Mouse (Mus musculus) midbrain, embryonic 11.5 days (tissue): ENCODE data around the gene Ulk1. TPM values are rescaled to one million over a fixed set of nuclear protein-coding genes. Genes with fewer than 3 reads are reported as not detected.
A peak's percentile ranks its signal among the peaks of the same experiment; 100 is the strongest.

ENCODE experiments used
- ATAC-seq: fragments of 200-750 bp; cut with Nextera tagmentation; 2 replicates; pipeline ENCODE4 v1.8.0; 2017; ENCODE audit warnings: moderate TSS enrichment, moderate library complexity; ENCODE audit not compliant: low FRiP score
- DNase-seq: peaks from one replicate; pipeline ENCODE4 v3.0.0; 2015; ENCODE audit warnings: low spot score; ENCODE audit errors: missing footprints
- H3K27ac ChIP-seq: fragments of 300-500 bp; sonication (generic); 2 replicates; pipeline ENCODE4 v1.5.1; 2014; ENCODE audit warnings: low read depth, low read length
- H3K27me3 ChIP-seq: fragments of 300-500 bp; sonication (generic); 2 replicates; pipeline ENCODE4 v1.6.1; 2014; ENCODE audit warnings: mild to moderate bottlenecking, low read length, moderate library complexity, mixed read lengths; ENCODE audit not compliant: control insufficient read depth, insufficient read depth
- H3K36me3 ChIP-seq: fragments of 300-500 bp; sonication (generic); 2 replicates; pipeline ENCODE4 v1.6.1; 2014; ENCODE audit warnings: mild to moderate bottlenecking, low read length, moderate library complexity, mixed read lengths; ENCODE audit not compliant: control insufficient read depth, insufficient read depth
- H3K4me1 ChIP-seq: fragments of 300-500 bp; sonication (generic); 2 replicates; pipeline ENCODE4 v1.6.1; 2014; ENCODE audit warnings: low read length; ENCODE audit not compliant: control insufficient read depth, insufficient read depth
- H3K4me2 ChIP-seq: fragments of 300-500 bp; sonication (generic); 2 replicates; pipeline ENCODE4 v1.6.1; 2014; ENCODE audit warnings: mild to moderate bottlenecking, moderate library complexity
- H3K4me3 ChIP-seq: fragments of 300-500 bp; sonication (generic); 2 replicates; pipeline ENCODE4 v1.5.1; 2014; ENCODE audit warnings: low read depth, low read length
- H3K9ac ChIP-seq: fragments of 300-500 bp; sonication (generic); 2 replicates; pipeline ENCODE4 v1.6.1; 2014; ENCODE audit warnings: low read length
- H3K9me3 ChIP-seq: fragments of 300-500 bp; sonication (generic); 2 replicates; pipeline ENCODE4 v1.6.1; 2016; ENCODE audit warnings: low read length; ENCODE audit not compliant: control insufficient read depth
- WGBS: fragments of 180-500 bp; shearing (Covaris S2); extraction: QIAGEN DNeasy Blood & Tissue Kit; methylation state at CpG from one replicate; pipeline ENCODE4 v1.1.7; 2014; 5-methylcytosine and 5-hydroxymethylcytosine counted together
- polyA plus RNA-seq: library from polyadenylated mRNA; unstranded; fragments of >200 nt; fragmentation: Nextera tagmentation; extraction: Ambion mirVana; gene quantifications from 2 replicates; pipeline ENCODE4 v1.2.1, GENCODE M21; 2014

Ulk1 gene
- polyA plus RNA-seq, 1 experiment from 2014 or later = 36.1 TPM

- ATAC-seq (peak; percentile 70), DNase-seq (no peak)
- Histone ChIP-seq H3K9ac (no peak overlapping the region), H3K27ac (no peak overlapping the region), H3K9me3 (no peaks in the 10 kb centered on the region), H3K4me3 (no peak overlapping the region), H3K36me3 (peaks cover 64% of the 10 kb centered on the region), H3K4me2 (no peak overlapping the region), H3K4me1 (no peaks in the 10 kb centered on the region), H3K27me3 (no peaks in the 10 kb centered on the region)
- WGBS = 62% methylated on average over 5 of the region's 5 CpGs
These were observed 21.2 kb downstream of the Ulk1 start for GRCm38 (mm10) chr5:110788684-110789083.

GRCm38 (mm10) chr5:110786081-110786835, 23.6 kb downstream of the Ulk1 start:
- no peak overlapping the region for H3K4me3 ChIP-seq
- H3K36me3 ChIP-seq = peaks cover 45% of the 10 kb centered on the region
- WGBS = 83% methylated on average over 11 of the region's 11 CpGs
- no peak overlapping the region for H3K4me2 ChIP-seq
- ATAC-seq (no peak), DNase-seq (no peak)
- H3K4me1 ChIP-seq = no peaks in the 10 kb centered on the region
- no peak overlapping the region for H3K27ac ChIP-seq
- no peak overlapping the region for H3K9ac ChIP-seq
- no peaks in the 10 kb centered on the region for H3K27me3 ChIP-seq
- no peaks in the 10 kb centered on the region for H3K9me3 ChIP-seq

- Histone ChIP-seq H3K27me3 (no peaks in the 10 kb centered on the region), H3K4me3 (no peak overlapping the region), H3K9ac (no peak overlapping the region), H3K9me3 (no peaks in the 10 kb centered on the region), H3K4me2 (no peak overlapping the region), H3K4me1 (peaks cover 10% of the 10 kb centered on the region), H3K27ac (no peak overlapping the region), H3K36me3 (peaks cover 25% of the 10 kb centered on the region)
- 82% methylated on average over 8 of the region's 8 CpGs for WGBS
- DNase-seq (no peak), ATAC-seq (no peak)
These were observed 26.7 kb downstream of the Ulk1 start for GRCm38 (mm10) chr5:110783150-110783549.

- WGBS = 80% methylated on average over 7 of the region's 7 CpGs
- Histone ChIP-seq H3K4me2 (no peak overlapping the region), H3K27me3 (no peaks in the 10 kb centered on the region), H3K4me3 (no peak overlapping the region), H3K4me1 (peaks cover 10% of the 10 kb centered on the region), H3K9ac (no peak overlapping the region), H3K9me3 (no peaks in the 10 kb centered on the region), H3K27ac (no peak overlapping the region), H3K36me3 (peaks cover 12% of the 10 kb centered on the region)
- ATAC-seq = no peak
- DNase-seq = no peak
These were observed 28.2 kb downstream of the Ulk1 start for GRCm38 (mm10) chr5:110781529-110782238.

- Histone ChIP-seq H3K27ac (no peak overlapping the region), H3K9me3 (no peaks in the 10 kb centered on the region), H3K36me3 (peaks cover 9% of the 10 kb centered on the region), H3K4me3 (peak overlapping the region; percentile 65), H3K9ac (peak overlapping the region; percentile 69), H3K4me1 (peaks cover 10% of the 10 kb centered on the region), H3K27me3 (no peaks in the 10 kb centered on the region), H3K4me2 (peak overlapping the region; percentile 95)
- ATAC-seq (peak; percentile 22), DNase-seq (no peak)
- 59% methylated on average over 10 of the region's 10 CpGs for WGBS
These were observed 29.0 kb downstream of the Ulk1 start for GRCm38 (mm10) chr5:110780761-110781528.

GRCm38 (mm10) chr5:110779998-110780760, 29.7 kb downstream of the Ulk1 start, which contains the start of gene Pus1:
Gene Pus1, minus strand, starts transcription at chr5:110780659.
- DNase-seq (peak; percentile 96), ATAC-seq (peak; percentile 87)
- peaks cover 5% of the 10 kb centered on the region for H3K36me3 ChIP-seq
- WGBS = under 1% methylated on average over 57 of the region's 57 CpGs
- H3K4me2 ChIP-seq = peak within 1 kb of the TSS; percentile 95
- peak within 1 kb of the TSS; percentile 65 for H3K4me3 ChIP-seq
- H3K9me3 ChIP-seq = no peaks in the 10 kb centered on the region
- H3K4me1 ChIP-seq = peaks cover 10% of the 10 kb centered on the region
- H3K27ac ChIP-seq = no peak within 1 kb of the TSS
- H3K27me3 ChIP-seq = no peaks in the 10 kb centered on the region
- peak within 1 kb of the TSS; percentile 69 for H3K9ac ChIP-seq

- DNase-seq (peak; percentile 80), ATAC-seq (no peak)
- Histone ChIP-seq H3K9ac (peak overlapping the region; percentile 69), H3K4me1 (peaks cover 10% of the 10 kb centered on the region), H3K4me3 (peak overlapping the region; percentile 65), H3K36me3 (peaks cover 7% of the 10 kb centered on the region), H3K9me3 (no peaks in the 10 kb centered on the region), H3K27me3 (no peaks in the 10 kb centered on the region), H3K4me2 (peak overlapping the region; percentile 95), H3K27ac (no peak overlapping the region)
- WGBS = 24% methylated on average over 15 of the region's 15 CpGs
These were observed 30.5 kb downstream of the Ulk1 start for GRCm38 (mm10) chr5:110779276-110779997.

- H3K4me2 ChIP-seq = no peak overlapping the region
- peak; percentile 37 for DNase-seq
- H3K9ac ChIP-seq = no peak overlapping the region
- H3K27me3 ChIP-seq = no peaks in the 10 kb centered on the region
- no peak overlapping the region for H3K4me3 ChIP-seq
- peaks cover 17% of the 10 kb centered on the region for H3K36me3 ChIP-seq
- no peak for ATAC-seq
- H3K27ac ChIP-seq = no peak overlapping the region
- H3K9me3 ChIP-seq = no peaks in the 10 kb centered on the region
- H3K4me1 ChIP-seq = peaks cover 10% of the 10 kb centered on the region
- WGBS = 91% methylated on average over 12 of the region's 12 CpGs
These were observed 31.6 kb downstream of the Ulk1 start for GRCm38 (mm10) chr5:110778263-110778662.
